Mouse (Mus musculus): ENCODE data around the gene Gabrb3. TPM values are rescaled to one million over a fixed set of nuclear protein-coding genes. Genes with fewer than 3 reads are reported as not detected.

The Gabrb3 gene
- polyA plus RNA-seq, 2 experiments = 1.2 to 1.5 TPM

- WGBS = 90% methylated on average over 12 of the region's 12 CpGs
- Histone ChIP-seq H3K27ac (replicated peaks; ENCODE audit: low read depth, low read length) (no peak overlapping the region), H3K9ac (ENCODE audit: low read depth, low read length, severe bottlenecking) (no peak overlapping the region), H3K9me3 (ENCODE audit: control insufficient read depth, low read length) (no peaks in the 10 kb centered on the region), H3K4me3 (replicated peaks; ENCODE audit: low read length) (no peak overlapping the region), H3K27me3 (ENCODE audit: control insufficient read depth, insufficient read depth, low read length) (no peaks in the 10 kb centered on the region), H3K4me1 (ENCODE audit: control insufficient read depth, insufficient read depth, low read length) (no peaks in the 10 kb centered on the region), H3K4me2 (replicated peaks; ENCODE audit: low read depth, low read length, severe bottlenecking) (no peak overlapping the region), H3K36me3 (ENCODE audit: control insufficient read depth, insufficient read depth, low read length) (no peaks in the 10 kb centered on the region)
- no peak for ATAC-seq (ENCODE audit: low FRiP score, low read depth)
- TF ChIP-seq POLR2A (IDR thresholded peaks at IDR 0.05; ENCODE audit: borderline replicate concordance, extremely low read depth, insufficient read depth, insufficient read length) = no peak
- DNase-seq (ENCODE audit: low spot score) = no peak
Measured at GRCm38 (mm10) chr7:57564403-57564802, 144.9 kb downstream of the Gabrb3 start.

- H3K27ac ChIP-seq (replicated peaks; ENCODE audit: low read depth, low read length) = no peak overlapping the region
- H3K4me2 ChIP-seq (replicated peaks; ENCODE audit: low read depth, low read length, severe bottlenecking) = peak overlapping the region; percentile 87
- peaks cover 28% of the 10 kb centered on the region for H3K27me3 ChIP-seq (ENCODE audit: control insufficient read depth, insufficient read depth, low read length)
- no peaks in the 10 kb centered on the region for H3K36me3 ChIP-seq (ENCODE audit: control insufficient read depth, insufficient read depth, low read length)
- H3K4me1 ChIP-seq (ENCODE audit: control insufficient read depth, insufficient read depth, low read length) = peaks cover 4% of the 10 kb centered on the region; the same call in 1 of the 2 replicates
- H3K4me3 ChIP-seq (replicated peaks; ENCODE audit: low read length) = peak overlapping the region; percentile 60
- no peaks in the 10 kb centered on the region for H3K9me3 ChIP-seq (ENCODE audit: control insufficient read depth, low read length)
- under 1% methylated on average over 50 of the region's 74 CpGs for WGBS
- peak overlapping the region; percentile 50 for H3K9ac ChIP-seq (ENCODE audit: low read depth, low read length, severe bottlenecking)
- peak; percentile 42 for DNase-seq (ENCODE audit: low spot score)
- ATAC-seq (ENCODE audit: low FRiP score, low read depth) = peak; percentile 91
- no peak for TF ChIP-seq POLR2A (IDR thresholded peaks at IDR 0.05; ENCODE audit: borderline replicate concordance, extremely low read depth, insufficient read depth, insufficient read length)
Measured at GRCm38 (mm10) chr7:57590451-57591248, 171.2 kb downstream of the Gabrb3 start.

- TF ChIP-seq POLR2A (IDR thresholded peaks at IDR 0.05; ENCODE audit: borderline replicate concordance, extremely low read depth, insufficient read depth, insufficient read length) = no peak
- H3K4me3 ChIP-seq (replicated peaks; ENCODE audit: low read length) = peak overlapping the region; percentile 60
- DNase-seq (ENCODE audit: low spot score) = no peak
- H3K36me3 ChIP-seq (ENCODE audit: control insufficient read depth, insufficient read depth, low read length) = no peaks in the 10 kb centered on the region
- peak; percentile 57 for ATAC-seq (ENCODE audit: low FRiP score, low read depth)
- no peak overlapping the region for H3K27ac ChIP-seq (replicated peaks; ENCODE audit: low read depth, low read length)
- H3K9ac ChIP-seq (ENCODE audit: low read depth, low read length, severe bottlenecking) = peak overlapping the region; percentile 50; the same call in 1 of the 2 replicates
- H3K27me3 ChIP-seq (ENCODE audit: control insufficient read depth, insufficient read depth, low read length) = peaks cover 28% of the 10 kb centered on the region
- H3K9me3 ChIP-seq (ENCODE audit: control insufficient read depth, low read length) = no peaks in the 10 kb centered on the region
- WGBS = 3% methylated on average over 31 of the region's 34 CpGs
- peak overlapping the region; percentile 87 for H3K4me2 ChIP-seq (replicated peaks; ENCODE audit: low read depth, low read length, severe bottlenecking)
- peaks cover 4% of the 10 kb centered on the region; the same call in 1 of the 2 replicates for H3K4me1 ChIP-seq (ENCODE audit: control insufficient read depth, insufficient read depth, low read length)
Measured at GRCm38 (mm10) chr7:57591249-57591577, 171.7 kb downstream of the Gabrb3 start.

GRCm38 (mm10) chr7:57591578-57592431 lies 172.3 kb downstream of the Gabrb3 start:
- H3K36me3 ChIP-seq (ENCODE audit: control insufficient read depth, insufficient read depth, low read length) = no peaks in the 10 kb centered on the region
- ATAC-seq (ENCODE audit: low FRiP score, low read depth) (0 out of 2 replicates have a peak, but pooled peaks have one; percentile 23), DNase-seq (ENCODE audit: low spot score) (peak; percentile 73)
- peaks cover 4% of the 10 kb centered on the region; the same call in 1 of the 2 replicates for H3K4me1 ChIP-seq (ENCODE audit: control insufficient read depth, insufficient read depth, low read length)
- TF ChIP-seq POLR2A (IDR thresholded peaks at IDR 0.05; ENCODE audit: borderline replicate concordance, extremely low read depth, insufficient read depth, insufficient read length) = no peak
- peak overlapping the region; percentile 50; the same call in 1 of the 2 replicates for H3K9ac ChIP-seq (ENCODE audit: low read depth, low read length, severe bottlenecking)
- peak overlapping the region; percentile 87 for H3K4me2 ChIP-seq (replicated peaks; ENCODE audit: low read depth, low read length, severe bottlenecking)
- no peak overlapping the region for H3K27ac ChIP-seq (replicated peaks; ENCODE audit: low read depth, low read length)
- H3K4me3 ChIP-seq (replicated peaks; ENCODE audit: low read length) = peak overlapping the region; percentile 60
- under 1% methylated on average over 37 of the region's 56 CpGs for WGBS
- no peaks in the 10 kb centered on the region for H3K9me3 ChIP-seq (ENCODE audit: control insufficient read depth, low read length)
- H3K27me3 ChIP-seq (ENCODE audit: control insufficient read depth, insufficient read depth, low read length) = peaks cover 28% of the 10 kb centered on the region

GRCm38 (mm10) chr7:57597341-57597740 lies 177.8 kb downstream of the Gabrb3 start:
- DNase-seq (ENCODE audit: low spot score) (no peak), ATAC-seq (ENCODE audit: low FRiP score, low read depth) (no peak)
- no peak overlapping the region for H3K9ac ChIP-seq (ENCODE audit: low read depth, low read length, severe bottlenecking)
- H3K9me3 ChIP-seq (ENCODE audit: control insufficient read depth, low read length) = no peaks in the 10 kb centered on the region
- no peak for TF ChIP-seq POLR2A (IDR thresholded peaks at IDR 0.05; ENCODE audit: borderline replicate concordance, extremely low read depth, insufficient read depth, insufficient read length)
- 68% methylated on average over 5 of the region's 5 CpGs for WGBS
- no peaks in the 10 kb centered on the region for H3K36me3 ChIP-seq (ENCODE audit: control insufficient read depth, insufficient read depth, low read length)
- H3K4me3 ChIP-seq (replicated peaks; ENCODE audit: low read length) = no peak overlapping the region
- no peak overlapping the region for H3K27ac ChIP-seq (replicated peaks; ENCODE audit: low read depth, low read length)
- peaks cover under 1% of the 10 kb centered on the region; the same call in 1 of the 2 replicates for H3K27me3 ChIP-seq (ENCODE audit: control insufficient read depth, insufficient read depth, low read length)
- no peaks in the 10 kb centered on the region for H3K4me1 ChIP-seq (ENCODE audit: control insufficient read depth, insufficient read depth, low read length)
- H3K4me2 ChIP-seq (replicated peaks; ENCODE audit: low read depth, low read length, severe bottlenecking) = no peak overlapping the region
